Mouse (Mus musculus) adrenal gland (tissue): ENCODE results near the gene Six1.
"Not testable (repeated sequence)": the region's sequence is repeated elsewhere in the genome, so short reads cannot be mapped to it uniquely, and the experiment has no call there.

Experiments
- intact Hi-C: fragments of 180-260 bp; cut with DNase I; formaldehyde crosslinking; loops from one replicate; pipeline ENCODE4 v1.15.1; 2025

Six1 gene

GRCm38 (mm10) chr12:73038992-73039938 is 14.4 kb downstream of the Six1 start:
- intact Hi-C loops, result no loop called here

- intact Hi-C loops, result no loop called here
Measured at GRCm38 (mm10) chr12:73038441-73038991, 15.2 kb downstream of the Six1 start.

GRCm38 (mm10) chr12:73037385-73038160 is 16.1 kb downstream of the Six1 start:
- intact Hi-C loops, result no loop called here

GRCm38 (mm10) chr12:73034901-73035895 is 18.5 kb downstream of the Six1 start:
- intact Hi-C loops, result no loop called here

- intact Hi-C loops, result no loop called here
Measured at GRCm38 (mm10) chr12:73032665-73033064, 21.0 kb downstream of the Six1 start.

GRCm38 (mm10) chr12:73031315-73031714 is 22.4 kb downstream of the Six1 start:
- intact Hi-C loops, result no loop called here

GRCm38 (mm10) chr12:73025490-73025889 is 28.2 kb downstream of the Six1 start:
- intact Hi-C loops, result no loop called here

- intact Hi-C loops, result loop anchor here (2.0 to 5.0 kb wide), 3 partner anchors 301 to 496 kb away; no protein-coding TSS in a partner anchor
Measured at GRCm38 (mm10) chr12:73020941-73021340, 32.7 kb downstream of the Six1 start.

- intact Hi-C loops, result loop anchor here (2.0 to 5.0 kb wide), 3 partner anchors 302 to 496 kb away; no protein-coding TSS in a partner anchor
Measured at GRCm38 (mm10) chr12:73020422-73020821, 33.3 kb downstream of the Six1 start.

- intact Hi-C loops, result no loop called here
Measured at GRCm38 (mm10) chr12:73018838-73019237, 34.8 kb downstream of the Six1 start.

- intact Hi-C loops, result no loop called here
Measured at GRCm38 (mm10) chr12:73016171-73016570, 37.5 kb downstream of the Six1 start.

GRCm38 (mm10) chr12:73014311-73014710 is 39.4 kb downstream of the Six1 start:
- intact Hi-C loops, result no loop called here

- intact Hi-C loops, result no loop called here
Measured at GRCm38 (mm10) chr12:73012824-73013223, 40.9 kb downstream of the Six1 start.

GRCm38 (mm10) chr12:73012136-73012785 is 41.4 kb downstream of the Six1 start:
- intact Hi-C loops, result no loop called here

GRCm38 (mm10) chr12:73002903-73003302 is 50.8 kb downstream of the Six1 start:
- intact Hi-C loops, result not testable (repeated sequence)

- intact Hi-C loops, result not testable (repeated sequence)
Measured at GRCm38 (mm10) chr12:73002281-73002680, 51.4 kb downstream of the Six1 start.

- intact Hi-C loops, result no loop called here
Measured at GRCm38 (mm10) chr12:72998105-72999001, 55.3 kb downstream of the Six1 start.

- intact Hi-C loops, result no loop called here
Measured at GRCm38 (mm10) chr12:72996646-72997045, 57.0 kb downstream of the Six1 start.
